Mouse (Mus musculus): ENCODE results near the gene Dock9.
A peak's percentile ranks its signal among the peaks of the same experiment; 100 is the strongest.

The Dock9 gene

DNA sequence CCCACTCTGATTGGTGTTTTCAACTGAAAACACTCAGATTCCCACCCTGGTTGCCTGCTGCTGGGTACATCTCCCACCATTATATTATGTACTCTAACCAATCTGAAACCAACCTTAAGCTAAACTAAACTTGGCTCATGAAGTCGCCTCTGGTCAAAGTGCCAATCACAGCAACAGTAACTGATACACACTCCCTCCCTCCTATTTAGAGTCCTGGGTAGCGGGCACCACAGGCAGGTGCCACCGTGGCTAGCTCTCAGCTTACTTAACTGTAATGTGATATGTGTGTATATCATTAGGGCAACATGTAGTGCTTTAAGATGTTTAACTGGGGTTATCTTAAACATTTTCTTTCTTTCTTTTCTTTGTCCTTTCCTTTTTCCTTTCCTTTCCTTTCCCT is 177.1 kb downstream of the Dock9 start:
- DNase-seq (ENCODE audit: low spot score in 2 of 2): no peak

DNA sequence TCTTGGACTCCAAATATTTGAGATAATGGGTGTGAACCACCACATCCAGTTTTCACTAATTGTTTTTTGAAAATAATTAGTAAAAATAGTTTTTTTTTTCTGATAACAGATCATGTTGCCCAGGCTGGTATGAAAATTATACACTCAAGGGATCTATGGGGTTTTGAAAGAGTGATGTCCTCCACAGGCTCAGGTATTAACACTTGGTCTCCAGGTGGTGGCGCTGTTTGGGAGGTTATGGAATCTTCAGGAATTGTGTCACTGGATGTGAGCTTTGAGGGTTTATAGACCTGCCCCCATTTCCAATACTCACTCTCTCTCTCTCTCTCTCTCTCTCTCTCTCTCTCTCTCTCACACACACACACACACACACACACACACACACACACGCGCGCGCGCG is 177.5 kb downstream of the Dock9 start:
- no peak for DNase-seq (ENCODE audit: low spot score in 2 of 2)

DNA sequence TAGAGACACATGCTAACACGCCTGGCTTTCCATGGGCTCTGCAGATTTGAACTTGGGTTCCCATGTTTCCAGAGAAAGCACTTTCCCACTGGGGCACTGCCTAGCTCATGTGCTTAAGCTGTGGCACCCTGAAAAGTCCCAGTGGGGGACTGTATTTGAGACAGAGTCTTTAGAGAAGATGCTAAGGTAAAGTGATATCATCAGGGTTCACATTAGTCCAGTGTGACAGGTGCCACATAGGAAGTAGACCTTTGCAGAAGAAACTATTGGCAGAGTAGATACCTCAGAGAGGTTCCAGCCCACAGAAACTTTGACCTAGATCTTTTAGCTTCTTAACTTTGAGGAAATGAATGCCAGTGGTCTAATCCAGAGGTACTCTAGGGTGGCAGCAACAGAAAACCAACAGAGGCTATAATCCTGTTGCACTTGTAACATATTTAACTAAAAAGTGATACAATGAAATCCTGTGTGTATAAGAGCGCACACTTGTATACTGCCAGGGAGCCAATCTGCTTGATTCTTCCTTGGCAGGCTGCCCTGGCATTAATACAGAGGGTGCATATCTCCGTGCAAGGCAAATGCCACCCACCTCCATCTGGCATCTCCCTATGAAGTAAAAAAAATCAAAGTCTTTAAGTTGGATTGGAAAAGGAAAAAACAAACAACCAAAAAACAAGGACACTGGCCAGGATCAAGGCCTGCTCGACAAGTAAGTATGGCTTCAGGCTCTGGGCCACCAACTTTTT is 179.8 kb downstream of the Dock9 start:
- DNase-seq (ENCODE audit: low spot score in 2 of 2): no peak

DNA sequence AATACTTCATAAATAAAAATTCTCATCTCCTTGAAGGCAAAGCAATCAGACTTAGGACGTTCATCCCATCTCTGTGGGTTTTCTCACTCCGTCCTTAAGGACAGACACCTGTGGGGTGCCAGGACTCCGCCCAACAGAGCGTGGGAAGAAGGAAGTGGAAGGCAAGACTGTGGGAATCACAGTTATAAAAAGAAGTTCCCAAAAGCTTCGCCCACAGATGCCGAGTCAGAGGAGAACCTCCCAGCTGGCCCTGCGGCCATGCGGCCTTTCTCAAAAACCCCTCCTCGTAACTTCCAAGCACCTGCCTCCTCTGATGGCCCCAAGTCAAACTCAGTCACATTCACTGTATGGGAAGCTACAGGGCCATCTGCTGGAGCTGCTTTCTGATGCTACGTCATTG is 182.2 kb downstream of the Dock9 start:
- DNase-seq (ENCODE audit: low spot score in 2 of 2): no peak

DNA sequence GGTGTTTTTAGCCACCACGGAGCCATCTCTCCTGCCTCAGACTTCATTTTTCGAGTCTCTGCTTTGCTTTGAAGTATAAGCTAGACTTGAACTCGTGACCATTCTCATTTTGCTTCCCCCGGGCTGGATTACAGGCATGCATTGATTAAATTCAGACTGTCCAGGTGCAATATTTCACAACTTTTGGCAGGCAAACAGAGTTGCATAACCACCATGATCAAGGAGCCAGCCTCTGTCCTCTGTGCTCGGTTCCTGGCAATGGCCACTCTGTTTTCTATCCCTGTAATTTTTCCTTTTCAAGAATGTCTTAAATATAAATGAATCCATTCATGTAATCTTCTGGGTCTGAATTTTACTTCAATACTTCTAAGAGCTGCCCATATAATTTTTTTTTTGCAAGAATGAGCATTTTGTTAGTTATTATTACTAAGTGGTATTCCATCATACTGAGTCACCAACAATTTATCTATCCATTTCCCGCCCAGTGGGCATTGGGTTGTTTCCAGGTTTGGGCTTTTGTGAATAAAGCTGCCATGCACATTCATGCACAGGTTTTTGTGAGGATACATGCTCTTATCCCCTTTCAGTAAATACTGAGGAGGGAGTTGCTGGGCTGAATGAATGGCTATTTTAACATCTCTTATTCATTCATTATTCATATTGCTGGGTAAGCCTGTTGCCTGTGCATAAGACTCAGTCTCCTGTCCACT is 183.0 kb downstream of the Dock9 start:
- no peak for DNase-seq (ENCODE audit: low spot score in 2 of 2)

DNA sequence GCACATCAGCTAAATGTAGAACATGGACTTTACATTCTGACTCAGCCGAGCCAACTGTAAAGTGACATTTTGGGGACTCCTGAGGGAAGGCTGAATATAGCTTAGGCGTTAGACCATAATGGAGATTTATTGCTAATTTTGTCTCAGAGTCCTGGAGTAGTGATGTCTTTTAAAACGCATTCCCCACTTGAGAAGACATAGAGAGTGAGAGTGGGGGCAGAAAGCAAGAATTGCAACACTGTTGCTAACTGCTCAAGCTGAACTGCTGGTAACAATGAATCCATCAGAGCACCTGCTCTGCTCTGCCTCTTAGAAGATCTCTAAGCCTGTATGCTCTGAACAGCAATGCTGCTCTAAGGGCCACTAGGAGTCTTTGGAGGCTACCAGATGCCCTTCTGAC is 184.1 kb downstream of the Dock9 start:
- no peak for DNase-seq (ENCODE audit: low spot score in 2 of 2)

DNA sequence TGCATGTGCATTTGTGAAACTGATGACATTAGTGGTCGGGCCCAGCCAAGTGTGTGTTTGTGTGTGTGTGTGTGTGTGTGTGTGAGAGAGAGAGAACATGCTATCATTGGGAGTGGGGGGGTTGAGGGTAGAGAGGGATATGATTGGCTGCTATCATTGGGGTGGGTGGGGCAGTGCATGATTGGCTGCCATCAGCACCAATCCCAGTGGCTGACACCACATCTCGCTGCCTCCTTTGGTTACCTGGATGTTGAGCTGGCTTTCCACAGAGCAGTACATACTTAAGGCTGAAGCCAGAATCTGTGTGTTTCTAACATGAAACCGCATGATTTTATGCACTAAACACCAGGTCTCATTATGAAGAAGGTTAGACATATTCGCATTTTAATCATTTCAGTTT is 184.7 kb downstream of the Dock9 start:
- no peak for DNase-seq (ENCODE audit: low spot score in 2 of 2)

DNA sequence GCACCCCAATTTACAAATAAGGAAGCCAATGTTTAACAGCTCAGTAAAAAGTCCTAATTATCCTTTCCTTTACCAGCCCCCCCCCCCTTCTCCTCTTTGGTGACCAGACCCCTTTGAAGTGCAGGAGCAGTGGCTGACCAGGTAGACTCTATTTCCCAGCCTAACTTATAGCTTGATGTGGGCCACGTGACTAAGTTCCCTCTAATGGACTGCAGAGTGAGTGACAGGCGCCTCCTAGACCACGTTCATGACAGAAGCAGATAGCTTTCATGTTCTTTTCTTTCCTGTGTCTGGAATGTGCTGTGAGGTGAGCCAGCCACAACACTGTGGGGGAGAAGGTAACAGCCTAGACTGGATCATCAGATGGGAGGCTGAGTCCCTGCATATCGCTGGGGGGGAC is 186.1 kb downstream of the Dock9 start:
- no peak for DNase-seq (ENCODE audit: low spot score in 2 of 2)

DNA sequence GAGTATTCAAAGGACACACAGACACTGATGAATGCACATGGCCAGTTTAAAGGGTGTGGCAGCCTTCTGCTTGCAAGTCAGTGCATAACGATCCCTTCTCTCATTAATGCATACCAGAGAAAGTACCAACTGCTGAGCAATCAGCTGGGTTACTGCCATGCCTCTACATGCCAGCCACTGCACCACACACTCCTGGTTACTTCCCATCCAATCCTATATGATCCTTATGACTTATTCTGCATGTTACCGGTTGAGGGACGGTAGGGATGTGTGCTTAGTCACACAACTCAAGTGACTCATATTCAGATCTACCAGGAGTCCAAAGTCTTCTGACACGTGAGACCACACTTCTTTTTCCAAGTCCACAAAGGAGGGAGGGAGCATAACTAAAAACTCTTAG is 186.5 kb downstream of the Dock9 start:
- DNase-seq (ENCODE audit: low spot score in 2 of 2): no peak

DNA sequence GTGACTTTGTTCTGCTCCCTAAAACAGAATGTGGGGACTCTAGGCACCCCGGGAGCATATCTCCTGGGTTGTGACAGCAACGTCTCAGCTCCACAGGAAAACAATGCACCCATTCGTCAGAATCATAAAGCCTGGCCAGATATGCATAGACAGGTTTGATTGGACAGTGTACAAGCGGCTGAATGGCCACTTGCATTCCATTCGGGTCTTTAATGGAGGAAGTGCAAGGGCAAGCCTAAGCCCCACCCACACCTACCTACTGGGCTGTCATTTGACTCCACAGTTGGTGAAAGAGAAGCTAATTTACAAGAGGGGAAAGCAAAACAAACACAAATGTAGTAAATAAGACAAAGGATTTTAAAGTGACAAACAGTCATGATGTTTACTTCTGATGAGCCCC is 189.1 kb downstream of the Dock9 start:
- no peak for DNase-seq (ENCODE audit: low spot score in 2 of 2)

DNA sequence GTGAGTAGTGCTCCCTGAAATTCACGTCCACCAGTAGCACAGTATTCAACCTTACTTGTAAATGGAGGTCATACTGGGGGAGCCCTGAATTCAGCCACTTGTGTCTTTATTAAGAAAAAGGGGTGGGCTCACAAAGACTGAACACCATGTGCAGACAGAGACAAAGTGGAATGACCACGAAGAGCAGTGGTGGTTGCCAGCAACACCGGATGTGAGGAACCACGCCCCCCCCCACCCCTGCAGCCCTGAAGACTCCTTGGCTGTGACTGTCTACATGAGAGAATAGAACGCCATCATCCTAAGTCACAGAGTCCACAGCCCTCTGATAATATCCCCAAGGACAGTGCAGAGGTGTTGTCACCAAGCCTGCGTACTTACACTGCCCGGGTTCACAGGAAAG is 191.2 kb downstream of the Dock9 start:
- no peak for DNase-seq (ENCODE audit: low spot score in 2 of 2)

DNA sequence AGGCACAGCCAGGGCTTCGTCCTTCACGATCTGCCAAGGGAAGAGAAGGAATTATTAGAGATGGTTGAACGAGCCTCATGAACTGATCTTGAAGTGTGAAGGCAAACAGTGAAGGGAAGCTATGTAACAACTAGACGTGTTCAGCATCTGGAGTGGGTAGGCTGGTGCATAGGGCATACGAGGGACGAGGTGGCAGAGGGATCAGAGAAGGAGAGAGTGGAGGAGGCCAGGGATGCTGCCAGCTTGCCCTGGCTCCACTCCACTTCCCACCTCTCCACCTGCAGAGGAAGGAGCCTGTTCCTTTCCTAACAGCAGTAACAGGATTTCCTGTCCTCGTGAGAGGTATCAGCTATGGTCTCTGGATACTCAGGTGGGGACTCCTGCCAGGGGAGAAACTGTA is 192.4 kb downstream of the Dock9 start:
- DNase-seq (ENCODE audit: low spot score in 2 of 2): no peak

DNA sequence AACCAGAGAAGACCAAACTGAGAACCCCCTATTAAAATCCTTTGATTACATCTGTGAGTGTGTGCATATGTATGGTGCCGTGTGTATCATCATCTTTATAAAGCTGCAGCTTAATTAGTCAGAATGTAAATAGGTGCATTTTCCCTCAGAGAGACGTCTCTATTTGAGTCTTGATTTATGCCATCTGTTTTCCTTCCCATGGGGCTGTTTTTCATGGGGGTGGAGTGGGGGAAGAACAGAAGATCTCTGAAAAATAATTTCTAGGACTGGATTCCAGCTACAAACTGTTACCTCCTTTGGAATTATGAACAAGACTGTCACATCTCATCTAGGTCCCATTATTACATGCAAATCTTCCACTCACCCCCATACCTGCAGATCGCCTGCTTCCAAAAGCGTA is 193.1 kb downstream of the Dock9 start:
- no peak for DNase-seq (ENCODE audit: low spot score in 2 of 2)

DNA sequence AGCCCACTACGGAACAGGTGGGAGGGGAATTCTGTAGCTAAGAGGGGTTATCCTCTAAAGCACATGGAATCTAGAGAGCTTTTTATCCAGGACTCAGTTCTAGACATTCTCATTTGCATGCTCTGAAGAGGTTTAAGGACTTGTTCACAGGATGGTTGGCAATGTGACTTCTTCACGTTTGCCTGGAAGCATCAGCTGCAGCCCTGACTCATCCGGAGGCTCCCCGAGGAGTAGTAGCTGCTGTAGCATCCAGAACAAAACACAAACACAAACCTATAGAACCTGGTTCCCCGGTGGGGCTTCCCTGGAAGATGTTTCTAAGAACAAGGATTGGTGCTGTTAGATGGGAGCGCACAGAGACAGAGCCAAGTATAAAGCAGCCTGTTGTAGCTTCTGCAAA is 195.0 kb downstream of the Dock9 start:
- DNase-seq (ENCODE audit: low spot score in 2 of 2): no peak

DNA sequence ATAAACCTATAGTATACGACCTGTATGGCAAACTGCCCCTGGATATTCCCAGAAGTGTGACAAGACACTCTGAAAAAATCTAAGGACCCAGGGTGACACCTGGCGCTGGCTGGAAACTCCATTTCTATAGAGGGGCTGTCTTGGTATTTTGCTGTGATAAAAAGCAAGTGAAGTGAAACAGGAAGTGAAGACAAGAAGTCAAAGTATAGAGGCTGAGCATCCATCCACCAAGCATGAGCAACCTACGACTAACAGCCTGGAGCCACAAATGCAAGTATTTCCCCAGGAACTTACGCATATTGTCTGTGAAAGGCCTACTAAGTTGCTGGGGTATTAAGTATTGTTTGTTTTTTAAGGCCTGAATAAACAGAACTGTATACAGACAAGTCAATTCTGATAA is 197.1 kb downstream of the Dock9 start:
- DNase-seq (ENCODE audit: low spot score in 2 of 2): no peak

DNA sequence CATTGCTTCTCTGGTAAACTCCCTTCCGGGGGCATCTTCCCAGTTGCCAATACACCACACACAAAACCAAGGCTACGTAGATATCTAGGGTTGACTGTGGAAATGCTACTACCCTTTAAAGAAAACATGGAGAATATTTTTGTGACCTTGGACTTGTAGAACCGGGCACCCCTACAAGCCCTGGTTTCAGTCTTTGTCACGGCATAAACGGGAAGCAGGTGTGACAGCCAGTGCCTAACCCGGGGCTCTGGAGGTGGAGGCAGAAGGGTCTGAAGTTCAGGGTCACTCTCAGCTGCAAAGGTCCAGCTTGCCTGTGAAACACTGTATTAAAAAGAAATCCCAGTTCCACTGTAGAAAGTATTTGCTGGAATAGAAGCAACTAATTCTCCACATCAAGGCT is 200.6 kb downstream of the Dock9 start:
- DNase-seq (ENCODE audit: low spot score in 2 of 2): no peak

DNA sequence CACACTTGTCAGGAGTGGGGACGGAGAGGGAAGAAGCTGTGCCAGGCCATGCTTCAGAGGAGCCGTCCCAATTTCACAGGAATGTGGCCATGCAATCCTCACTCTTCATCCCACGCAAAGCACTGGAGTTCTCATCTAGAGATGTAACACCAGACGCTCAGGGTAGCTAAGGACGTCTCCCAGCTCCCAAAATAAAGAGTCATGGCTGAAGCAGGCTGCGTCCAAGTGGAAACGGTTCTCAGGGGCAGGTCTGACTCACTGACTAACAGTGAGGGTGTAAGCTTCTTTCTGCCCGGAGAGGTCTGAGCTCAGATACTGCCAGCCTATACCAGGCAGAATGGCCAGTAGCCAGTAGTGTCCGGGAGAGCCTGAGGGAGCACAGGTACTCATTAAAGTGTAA is 201.0 kb downstream of the Dock9 start:
- DNase-seq (ENCODE audit: low spot score in 2 of 2): no peak

DNA sequence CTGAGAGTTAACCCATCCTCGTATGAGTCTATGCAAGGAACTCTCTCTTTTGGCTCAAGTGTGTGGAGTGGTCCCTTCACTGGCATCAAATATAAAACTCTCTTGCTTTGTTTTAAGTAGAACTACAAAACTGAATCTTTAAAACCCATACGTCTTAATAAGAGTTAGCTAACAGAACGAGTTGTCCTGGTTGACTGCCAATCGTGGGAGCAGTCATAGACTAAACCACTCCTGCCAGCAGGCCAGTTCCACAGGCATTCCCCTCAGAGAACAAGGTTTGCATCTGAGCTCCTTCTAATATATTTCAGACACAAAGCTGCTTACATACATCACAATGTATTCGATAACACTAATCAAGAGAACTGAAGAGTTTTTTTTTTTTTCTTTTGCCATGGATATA is 203.0 kb downstream of the Dock9 start:
- no peak for DNase-seq (ENCODE audit: low spot score in 2 of 2)

DNA sequence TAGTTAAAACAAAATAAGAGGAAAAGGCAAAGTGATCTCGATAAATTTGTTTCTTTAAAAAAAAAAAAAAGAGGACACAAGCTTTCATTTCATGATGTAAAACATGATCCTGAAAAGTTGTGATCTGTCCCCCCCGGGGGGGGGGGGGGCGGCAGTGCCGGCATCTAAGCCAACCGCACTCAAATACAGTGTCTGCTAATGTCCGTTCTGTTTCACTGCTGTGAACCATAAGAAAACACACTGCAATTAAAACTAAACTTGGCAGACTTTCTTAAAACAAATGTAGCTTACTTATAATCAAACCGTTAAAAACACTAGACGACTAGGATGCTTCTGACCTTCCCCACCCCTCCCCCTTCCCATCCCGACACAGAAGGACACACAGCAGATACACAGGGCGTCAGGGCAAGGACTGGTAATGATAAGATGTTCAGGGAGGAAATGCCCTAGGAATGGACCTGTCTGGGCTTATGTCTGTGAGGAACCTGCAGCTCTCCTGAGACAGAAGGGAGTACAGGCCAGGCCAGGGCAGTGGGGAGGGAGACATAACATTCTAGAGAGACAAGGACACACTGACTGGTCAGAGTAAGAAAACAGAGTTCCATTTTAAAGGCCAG is 204.2 kb downstream of the Dock9 start:
- DNase-seq (ENCODE audit: low spot score in 2 of 2): no peak

DNA sequence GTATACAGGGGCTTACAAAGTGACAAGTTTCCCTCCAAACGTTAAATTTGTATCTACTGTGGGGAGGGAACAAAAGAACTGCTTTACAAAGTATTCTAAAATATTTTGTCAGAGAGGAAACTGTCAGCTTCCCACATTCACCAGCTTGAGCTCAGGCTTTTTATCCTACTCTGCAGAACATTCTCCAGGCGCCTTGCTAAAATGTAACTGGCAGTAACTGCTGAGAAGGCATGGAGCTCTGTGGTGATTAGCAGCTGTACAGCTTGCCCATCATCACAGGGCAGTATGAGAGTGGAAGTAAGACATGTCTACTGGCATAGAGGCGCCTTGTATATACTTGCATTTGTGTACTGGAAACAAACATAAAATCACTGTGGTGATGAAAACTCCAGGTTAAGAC is 204.7 kb downstream of the Dock9 start:
- DNase-seq (ENCODE audit: low spot score in 2 of 2): no peak

DNA sequence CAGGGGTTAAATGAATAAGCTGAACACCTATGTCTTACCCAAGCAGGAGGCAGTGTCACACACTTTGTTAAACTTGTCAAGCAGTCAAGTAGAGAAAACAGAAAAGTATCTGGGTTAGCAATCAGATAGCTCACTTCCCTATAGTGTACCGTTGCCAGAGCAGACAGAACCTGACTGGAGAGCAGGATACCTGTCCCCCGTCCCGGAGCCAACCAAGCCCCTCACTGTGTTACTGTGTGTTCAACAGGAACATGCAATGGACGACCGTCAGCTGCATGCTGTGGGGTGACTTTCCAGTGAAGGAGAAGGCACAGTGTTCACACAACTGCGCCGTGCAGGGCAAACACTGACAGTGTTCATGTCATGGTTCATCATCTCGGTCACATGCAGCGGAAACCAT is 205.3 kb downstream of the Dock9 start:
- no peak for DNase-seq (ENCODE audit: low spot score in 2 of 2)

DNA sequence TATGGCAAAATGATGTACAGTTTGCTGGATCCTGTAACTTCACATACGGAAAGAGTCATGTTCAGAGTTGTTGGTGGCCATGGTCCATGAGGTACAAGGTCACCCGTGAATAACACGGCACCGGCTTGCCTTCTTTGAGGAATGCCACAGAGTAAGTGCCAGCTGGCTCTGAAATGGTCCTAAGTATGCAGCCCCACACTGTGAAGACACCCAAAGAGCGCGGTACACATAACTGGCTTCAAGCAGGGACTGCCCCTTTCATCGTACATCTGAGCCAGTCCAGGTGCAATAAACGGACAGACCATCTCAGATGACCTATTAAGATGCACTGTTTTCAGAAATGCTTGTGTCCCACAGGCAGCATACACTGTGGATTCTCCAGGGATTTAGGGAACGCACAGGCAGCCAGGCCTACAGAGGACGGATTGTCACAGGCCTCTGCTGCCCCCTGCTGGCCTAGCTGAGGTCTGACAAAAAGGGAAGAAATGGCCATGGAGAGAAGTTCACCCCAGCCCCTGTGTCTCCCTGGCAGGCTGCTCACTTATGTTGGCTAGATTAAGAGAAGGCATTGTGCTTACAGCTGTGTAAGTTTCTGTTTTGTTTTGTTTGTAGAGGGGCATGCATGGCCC is 208.4 kb downstream of the Dock9 start:
- DNase-seq (ENCODE audit: low spot score in 2 of 2): peak in 1 of 2 experiments; percentile 41

DNA sequence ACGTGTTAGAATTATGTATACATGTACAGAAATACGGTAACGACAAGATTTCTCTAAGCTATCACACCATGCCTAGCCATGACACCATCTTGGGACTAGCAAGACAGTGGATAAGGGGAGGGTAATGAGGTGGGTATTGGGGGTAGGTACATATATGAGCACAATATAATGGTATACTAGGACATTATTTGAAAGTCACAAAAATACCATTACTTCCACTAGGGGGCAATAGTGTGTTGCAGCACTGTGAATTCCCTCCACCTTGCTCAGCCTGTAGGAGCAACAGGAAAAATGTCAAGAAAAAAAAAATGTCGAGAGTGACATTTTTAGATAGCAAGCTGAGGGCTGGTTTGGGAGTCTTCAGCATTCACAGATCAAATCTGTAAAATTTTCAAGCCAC is 209.2 kb downstream of the Dock9 start:
- DNase-seq (ENCODE audit: low spot score in 2 of 2): no peak

Measured in natural killer cell, adult 2 months (primary cell).